ENCODE assay signal across 15 mouse cellular contexts in the genomic region with DNA sequence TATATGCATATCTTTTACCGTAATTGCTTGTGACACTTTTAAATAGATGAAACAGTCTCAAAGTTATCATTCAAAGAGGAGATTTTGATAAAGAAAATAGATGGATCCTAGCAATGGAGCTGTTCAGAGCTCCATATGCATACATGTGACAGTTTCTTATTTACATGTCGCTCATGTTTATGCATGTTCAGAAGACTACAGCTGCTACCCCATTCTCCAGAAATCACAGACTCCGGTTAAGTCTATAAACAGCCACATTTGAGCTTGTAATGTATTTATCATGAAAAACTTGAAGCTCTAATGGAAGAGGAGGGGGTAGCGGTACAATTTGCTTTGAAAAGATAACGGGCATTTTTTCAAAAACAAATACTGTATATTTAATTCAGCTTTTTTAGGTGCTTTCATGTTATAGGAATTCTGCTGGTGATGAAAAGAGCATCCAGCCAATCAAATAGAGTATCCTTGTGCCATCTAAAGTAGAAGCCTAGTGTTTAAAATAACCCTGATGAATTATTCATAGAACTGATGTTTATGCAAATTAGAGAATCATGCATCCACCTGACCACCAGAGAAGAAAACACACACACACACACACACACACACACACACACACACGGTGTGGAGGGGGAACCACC.
DNase-seq lines count a peak whose midpoint lies in the region; ATAC-seq and TF ChIP-seq lines count a peak whose summit lies in the region.
"Had no signal": no experiment of that assay in that cellular context is flagged by ENCODE, and none has a peak within 500 bp of the region (broad histone marks: within the 10 kb centered on the region; RNA-seq: fewer than 3 reads in every experiment).

No protein-coding gene starts in this region.

- no peak for DNase-seq in left cerebral cortex, adult 2 months (ENCODE audit: extremely low spot score in 1 of 2, low spot score in 2 of 2)
- DNase-seq in left cerebral cortex, adult 11 months (ENCODE audit: low spot score) = no peak
- DNase-seq in spleen, postnatal 14 days (ENCODE audit: low spot score in 2 of 2) = no peak
- DNase-seq in adrenal gland, adult 18-20 months (ENCODE audit: low spot score in 2 of 2) = no peak
- DNase-seq: B cell, adult 2 months; cerebellum, adult 9-10 months; gastrocnemius, postnatal 25 days; lung, postnatal 4 days; thymus, postnatal 4 days had no signal

- intact Hi-C loops in left cerebral cortex, adult 2 months (cut with DNase I) = no loop called here

- peak overlapping the region; percentile 73 for H3K27ac ChIP-seq in left cerebral cortex, adult 2 months
- no peak overlapping the region for H3K27ac ChIP-seq in cortical plate, adult 2 months (ENCODE audit: insufficient read depth, low read length)
- peak overlapping the region; percentile 77 for H3K27ac ChIP-seq in hindbrain, embryonic 15.5 days (replicated peaks)
- H3K27ac ChIP-seq in neural tube, embryonic 14.5 days (ENCODE audit: low read depth, low read length) = peak overlapping the region; percentile 64; the same call in 1 of the 2 replicates
- H3K27ac ChIP-seq: heart, embryonic 15.5 days had no signal

- TF ChIP-seq POLR2A in cortical plate, adult 2 months (IDR thresholded peaks at IDR 0.05; ENCODE audit: extremely low read depth, insufficient read depth, low read length) = no peak

- H3K4me1 ChIP-seq in cortical plate, adult 2 months (ENCODE audit: control insufficient read depth, insufficient read depth, low read length) = no peaks in the 10 kb centered on the region
- no peaks in the 10 kb centered on the region for H3K4me1 ChIP-seq in hindbrain, embryonic 15.5 days (replicated peaks)
- H3K4me1 ChIP-seq in neural tube, embryonic 14.5 days (ENCODE audit: control insufficient read depth, insufficient read depth, low read length) = peaks cover 3% of the 10 kb centered on the region; the same call in 1 of the 2 replicates
- H3K4me1 ChIP-seq: heart, embryonic 15.5 days had no signal

- TF ChIP-seq CTCF in left cerebral cortex, adult 2 months (IDR thresholded peaks at IDR 0.05) = no peak
- no peak for TF ChIP-seq CTCF in cortical plate, adult 2 months (IDR thresholded peaks at IDR 0.05; ENCODE audit: extremely low read depth, insufficient read depth, low read length)

- peak overlapping the region; percentile 49 for H3K4me2 ChIP-seq in hindbrain, embryonic 15.5 days
- H3K4me2 ChIP-seq in neural tube, embryonic 14.5 days (ENCODE audit: low read depth, low read length) = peak overlapping the region; percentile 36
- H3K4me2 ChIP-seq: heart, embryonic 15.5 days had no signal

- H3K9ac ChIP-seq in hindbrain, embryonic 15.5 days = peak overlapping the region; percentile 25; the same call in 1 of the 2 replicates
- no peak overlapping the region for H3K9ac ChIP-seq in neural tube, embryonic 14.5 days (replicated peaks; ENCODE audit: low read depth, low read length)
- H3K9ac ChIP-seq: heart, embryonic 15.5 days had no signal

- no peaks in the 10 kb centered on the region for H3K27me3 ChIP-seq in hindbrain, embryonic 15.5 days
- no peaks in the 10 kb centered on the region for H3K27me3 ChIP-seq in neural tube, embryonic 14.5 days (ENCODE audit: control insufficient read depth, insufficient read depth, low read length)
- H3K27me3 ChIP-seq: heart, embryonic 15.5 days had no signal

- ATAC-seq in hindbrain, embryonic 15.5 days (ENCODE audit: low FRiP score, low read depth) = peak; percentile 93
- peak; percentile 93 for ATAC-seq in neural tube, embryonic 14.5 days (ENCODE audit: low read depth)
- no peak for ATAC-seq in cerebellum, adult (ENCODE audit: insufficient number of reproducible peaks, low FRiP score, low TSS enrichment)

- no peaks in the 10 kb centered on the region for H3K9me3 ChIP-seq in hindbrain, embryonic 15.5 days
- H3K9me3 ChIP-seq in neural tube, embryonic 14.5 days (ENCODE audit: control insufficient read depth, low read length) = no peaks in the 10 kb centered on the region
- H3K9me3 ChIP-seq: G1E; heart, embryonic 15.5 days had no signal

- 37% methylated on average over 6 of the region's 6 CpGs for WGBS in hindbrain, embryonic 15.5 days
- WGBS in neural tube, embryonic 14.5 days = 34% methylated on average over 6 of the region's 6 CpGs

- no peaks in the 10 kb centered on the region for H3K36me3 ChIP-seq in hindbrain, embryonic 15.5 days
- H3K36me3 ChIP-seq in neural tube, embryonic 14.5 days (ENCODE audit: control insufficient read depth, insufficient read depth, low read length) = no peaks in the 10 kb centered on the region
- H3K36me3 ChIP-seq: G1E; heart, embryonic 15.5 days had no signal

- peak overlapping the region; percentile 45 for H3K4me3 ChIP-seq in left cerebral cortex, adult 2 months
- H3K4me3 ChIP-seq in cortical plate, adult 2 months (ENCODE audit: insufficient read depth, low read length) = peak overlapping the region; percentile 36
- peak overlapping the region; percentile 33 for H3K4me3 ChIP-seq in hindbrain, embryonic 15.5 days
- H3K4me3 ChIP-seq in neural tube, embryonic 14.5 days (ENCODE audit: low read depth, low read length) = peak overlapping the region; percentile 18
- H3K4me3 ChIP-seq: heart, embryonic 15.5 days had no signal
